14 mouse cellular contexts compared by ENCODE assay signal in the genomic region with DNA sequence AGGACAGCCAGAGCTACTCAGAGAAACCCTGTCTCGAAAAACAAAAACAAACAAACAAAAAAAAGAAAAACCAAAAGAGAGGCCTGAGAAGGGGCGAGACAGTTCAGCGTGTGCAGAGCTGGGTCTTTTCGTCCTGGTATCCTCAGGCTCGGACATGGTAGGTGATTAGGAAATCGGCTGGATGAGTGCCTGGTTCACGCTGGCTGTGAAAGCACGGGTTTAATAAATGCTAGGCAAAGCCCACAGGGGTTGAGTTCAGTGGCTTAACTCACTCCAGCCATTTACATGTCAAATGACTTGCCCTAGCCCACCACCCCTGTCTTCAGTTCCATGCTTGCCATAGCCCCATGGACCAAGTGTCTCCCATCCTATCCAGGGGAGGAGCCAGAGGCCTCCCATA. TPM values are rescaled to one million over a fixed set of nuclear protein-coding genes. Genes with fewer than 3 reads are reported as not detected.
A peak's percentile ranks its signal among the peaks of the same experiment; 100 is the strongest.
DNase-seq lines count a peak whose midpoint lies in the region; ATAC-seq lines count a peak whose summit lies in the region.
"Had no signal": no experiment of that assay in that cellular context is flagged by ENCODE, and none has a peak within 500 bp of the region (broad histone marks: within the 10 kb centered on the region; RNA-seq: fewer than 3 reads in every experiment).

No protein-coding gene starts in this region.

- no peaks in the 10 kb centered on the region for H3K9me3 ChIP-seq in heart, embryonic 15.5 days (replicated peaks)
- H3K9me3 ChIP-seq in heart, embryonic 11.5 days (replicated peaks; ENCODE audit: control insufficient read depth, low read length) = no peaks in the 10 kb centered on the region
- H3K9me3 ChIP-seq: forebrain, embryonic 15.5 days; liver, embryonic 12.5 days; midbrain, embryonic 12.5 days; stomach, embryonic 15.5 days had no signal

- DNase-seq in adrenal gland, postnatal 36 days = peak; percentile 40 to 43
- DNase-seq in adrenal gland, postnatal 25 days = no peak
- DNase-seq in lung, postnatal 14 days = peak; percentile 37
- no peak for DNase-seq in lung, postnatal 4 days
- peak; percentile 57 to 60 for DNase-seq in kidney, postnatal 36 days
- DNase-seq: embryo, embryonic 11 days; spleen, adult 18-20 months had no signal

- no peak overlapping the region for H3K4me3 ChIP-seq in heart, embryonic 15.5 days
- no peak overlapping the region for H3K4me3 ChIP-seq in heart, embryonic 11.5 days (ENCODE audit: low read depth, low read length)
- H3K4me3 ChIP-seq: forebrain, embryonic 15.5 days; liver, embryonic 12.5 days; midbrain, embryonic 12.5 days; stomach, embryonic 15.5 days had no signal

- no peak for ATAC-seq in heart, embryonic 15.5 days (replicated peaks; ENCODE audit: insufficient number of reproducible peaks, insufficient read depth, low FRiP score, low read depth)
- no peak for ATAC-seq in heart, embryonic 11.5 days (replicated peaks; ENCODE audit: insufficient number of reproducible peaks, low FRiP score, low TSS enrichment)
- ATAC-seq in inflammation-experienced regulatory T-cells, adult 6 months = no peak
- ATAC-seq: forebrain, embryonic 15.5 days; liver, embryonic 12.5 days had no signal

- peaks cover 13% of the 10 kb centered on the region for H3K27me3 ChIP-seq in heart, embryonic 15.5 days
- H3K27me3 ChIP-seq in heart, embryonic 11.5 days (ENCODE audit: control insufficient read depth, insufficient read depth, low read length) = peaks cover 16% of the 10 kb centered on the region

- H3K9ac ChIP-seq in heart, embryonic 15.5 days = no peak overlapping the region
- no peak overlapping the region for H3K9ac ChIP-seq in heart, embryonic 11.5 days (ENCODE audit: low read depth, low read length)
- H3K9ac ChIP-seq: forebrain, embryonic 15.5 days; liver, embryonic 12.5 days; midbrain, embryonic 12.5 days; stomach, embryonic 15.5 days had no signal

- peak overlapping the region; percentile 75 for H3K4me2 ChIP-seq in heart, embryonic 15.5 days
- no peak overlapping the region for H3K4me2 ChIP-seq in heart, embryonic 11.5 days
- H3K4me2 ChIP-seq: forebrain, embryonic 15.5 days; liver, embryonic 12.5 days; midbrain, embryonic 12.5 days; stomach, embryonic 15.5 days had no signal

- H3K27ac ChIP-seq in heart, embryonic 15.5 days = peak overlapping the region; percentile 93
- H3K27ac ChIP-seq in heart, embryonic 11.5 days (ENCODE audit: low read depth, low read length) = no peak overlapping the region; the same call in 1 of the 2 replicates
- H3K27ac ChIP-seq: forebrain, embryonic 15.5 days; liver, embryonic 12.5 days; midbrain, embryonic 12.5 days; stomach, embryonic 15.5 days had no signal

- H3K4me1 ChIP-seq in heart, embryonic 15.5 days (replicated peaks) = peaks cover 82% of the 10 kb centered on the region
- H3K4me1 ChIP-seq in heart, embryonic 11.5 days (ENCODE audit: control insufficient read depth, insufficient read depth, low read length) = peaks cover 60% of the 10 kb centered on the region

- no peaks in the 10 kb centered on the region for H3K36me3 ChIP-seq in heart, embryonic 15.5 days
- no peaks in the 10 kb centered on the region for H3K36me3 ChIP-seq in heart, embryonic 11.5 days (ENCODE audit: control insufficient read depth, insufficient read depth, low read length)
- H3K36me3 ChIP-seq: forebrain, embryonic 15.5 days; liver, embryonic 12.5 days; midbrain, embryonic 12.5 days; stomach, embryonic 15.5 days had no signal

- WGBS in heart, embryonic 15.5 days = 81% methylated on average over 8 of the region's 8 CpGs
- 88% methylated on average over 8 of the region's 8 CpGs for WGBS in heart, embryonic 11.5 days (ENCODE audit: insufficient replicate concordance)

RNA-seq across cellular contexts. Expression of a gene that starts 14.3 kb away (rescaled TPM):
- 1 to 10 TPM; 2.6 to 3.0 TPM for total RNA-seq in adrenal gland, postnatal 36 days (2021)
- total RNA-seq in adrenal gland, postnatal 25 days (2021) = 4.1 and 4.6 TPM in 2 replicates
- polyA plus RNA-seq in heart, embryonic 15.5 days (2015; fragmentation: Nextera tagmentation; extraction: Ambion mirVana) = 9.7 and 10.5 TPM in 2 replicates
- polyA plus RNA-seq in heart, embryonic 11.5 days (2014; fragmentation: Nextera tagmentation; extraction: Ambion mirVana) = 4.2 and 4.6 TPM in 2 replicates
- polyA plus RNA-seq in inflammation-experienced regulatory T-cells, adult 6 months (2017; shearing (Covaris generic)) = 10 to 100 TPM; 21.7 to 24.8 (median 23.1) TPM

Comparison
In these comparisons a context has a peak if more than half of its experiments do, and no peak if none do; other contexts are left out.
1. DNase-seq: peak in adrenal gland, postnatal 36 days (2 of 2), lung, postnatal 14 days (single experiment) and kidney, postnatal 36 days (2 of 2); none in adrenal gland, postnatal 25 days (single experiment) and lung, postnatal 4 days (0 of 2).